Mouse (Mus musculus) hindbrain, postnatal 0 days (tissue): ENCODE measurements around the gene Mical2. TPM values are rescaled to one million over a fixed set of nuclear protein-coding genes. Genes with fewer than 3 reads are reported as not detected.
A peak's percentile ranks its signal among the peaks of the same experiment; 100 is the strongest.

ENCODE experiments used
- ATAC-seq: fragments of 200-750 bp; cut with Nextera tagmentation; 2 replicates; pipeline ENCODE4 v1.8.0; 2017; ENCODE audit warnings: mild to moderate bottlenecking, moderate TSS enrichment, moderate library complexity
- DNase-seq: peaks from one replicate; pipeline ENCODE4 v3.0.0-alpha.2; 2015; ENCODE audit warnings: low spot score
- H3K27ac ChIP-seq: fragments of 300-500 bp; sonication (generic); 2 replicates; pipeline ENCODE4 v1.5.1; 2014; ENCODE audit warnings: mild to moderate bottlenecking
- H3K27me3 ChIP-seq: fragments of 300-500 bp; sonication (generic); 2 replicates; pipeline ENCODE4 v1.6.1; 2014; ENCODE audit warnings: low read length, mixed read lengths; ENCODE audit not compliant: insufficient read depth
- H3K36me3 ChIP-seq: fragments of 300-500 bp; sonication (generic); 2 replicates; pipeline ENCODE4 v1.6.1; 2014; ENCODE audit warnings: low read length, mixed read lengths; ENCODE audit not compliant: insufficient read depth
- H3K4me1 ChIP-seq: fragments of 300-500 bp; sonication (generic); 2 replicates; pipeline ENCODE4 v1.6.1; 2014; ENCODE audit warnings: antibody characterized with exemption, low read length, mixed read lengths; ENCODE audit not compliant: insufficient read depth
- H3K4me2 ChIP-seq: fragments of 300-500 bp; sonication (generic); 2 replicates; pipeline ENCODE4 v1.6.1; 2014; ENCODE audit warnings: low read depth, mild to moderate bottlenecking, low read length, moderate library complexity, mixed read lengths
- H3K4me3 ChIP-seq: fragments of 300-500 bp; sonication (generic); 2 replicates; pipeline ENCODE4 v1.5.1; 2014; ENCODE audit warnings: low read length
- H3K9ac ChIP-seq: fragments of 300-500 bp; sonication (generic); replicated peaks from 2 replicates; pipeline ENCODE4 v1.6.1; 2014; ENCODE audit warnings: mild to moderate bottlenecking, low read length, moderate library complexity, mixed read lengths
- H3K9me3 ChIP-seq: fragments of 300-500 bp; sonication (generic); 2 replicates; pipeline ENCODE4 v1.6.1; 2016; ENCODE audit warnings: low read length, mixed read lengths
- CTCF ChIP-seq: IDR thresholded peaks from 2 replicates; pipeline ENCODE4 v1.5.1; 2016; ENCODE audit warnings: antibody characterized with exemption, control low read depth, low read depth
- WGBS: fragments of 180-500 bp; shearing (Covaris S2); extraction: QIAGEN DNeasy Blood & Tissue Kit; methylation state at CpG from one replicate; pipeline ENCODE4 v1.1.7; 2014; 5-methylcytosine and 5-hydroxymethylcytosine counted together
- polyA plus RNA-seq: library from polyadenylated mRNA; unstranded; fragments of >200 nt; fragmentation: Nextera tagmentation; extraction: Ambion mirVana; gene quantifications from 2 replicates; pipeline ENCODE4 v1.2.1, GENCODE M21; 2015
- total RNA-seq: library from RNA; depleted of rRNA; stranded (reverse); fragments of >200 nt; gene quantifications from 2 replicates; pipeline ENCODE4 v1.2.3, GENCODE M21; 2014

The Mical2 gene
- total and polyA plus RNA-seq, 2 experiments from 2014 or later = 6.4 to 16.5 TPM

DNA sequence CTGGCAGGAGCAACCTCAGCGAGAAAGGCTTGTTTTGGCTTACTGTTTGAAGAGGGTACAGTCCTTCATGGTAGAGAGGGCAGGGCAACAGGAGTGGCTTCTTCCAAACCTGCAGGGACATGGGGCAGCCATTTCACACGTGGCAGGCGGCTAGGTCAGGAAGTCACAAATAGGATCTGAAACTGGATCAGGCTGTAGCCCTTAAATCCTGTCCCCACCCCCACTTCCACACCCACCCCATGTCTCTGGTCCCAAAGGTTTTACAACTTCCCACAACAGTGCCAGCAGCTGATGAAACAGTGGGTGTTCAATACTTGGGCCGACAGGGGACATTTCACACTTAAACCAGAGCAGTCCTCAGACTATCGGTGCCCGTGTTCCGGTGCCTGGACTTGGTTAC, 38.8 kb upstream of the Mical2 start:
- no peak for TF ChIP-seq CTCF
- no peak overlapping the region for H3K9ac ChIP-seq
- 93% methylated on average over 7 of the region's 7 CpGs for WGBS
- no peaks in the 10 kb centered on the region for H3K27me3 ChIP-seq
- no peak overlapping the region for H3K4me2 ChIP-seq
- no peaks in the 10 kb centered on the region for H3K36me3 ChIP-seq
- H3K27ac ChIP-seq = no peak overlapping the region
- H3K4me3 ChIP-seq = no peak overlapping the region
- no peaks in the 10 kb centered on the region; the same call in 1 of the 2 replicates for H3K4me1 ChIP-seq
- DNase-seq (no peak), ATAC-seq (no peak)
- no peaks in the 10 kb centered on the region for H3K9me3 ChIP-seq

DNA sequence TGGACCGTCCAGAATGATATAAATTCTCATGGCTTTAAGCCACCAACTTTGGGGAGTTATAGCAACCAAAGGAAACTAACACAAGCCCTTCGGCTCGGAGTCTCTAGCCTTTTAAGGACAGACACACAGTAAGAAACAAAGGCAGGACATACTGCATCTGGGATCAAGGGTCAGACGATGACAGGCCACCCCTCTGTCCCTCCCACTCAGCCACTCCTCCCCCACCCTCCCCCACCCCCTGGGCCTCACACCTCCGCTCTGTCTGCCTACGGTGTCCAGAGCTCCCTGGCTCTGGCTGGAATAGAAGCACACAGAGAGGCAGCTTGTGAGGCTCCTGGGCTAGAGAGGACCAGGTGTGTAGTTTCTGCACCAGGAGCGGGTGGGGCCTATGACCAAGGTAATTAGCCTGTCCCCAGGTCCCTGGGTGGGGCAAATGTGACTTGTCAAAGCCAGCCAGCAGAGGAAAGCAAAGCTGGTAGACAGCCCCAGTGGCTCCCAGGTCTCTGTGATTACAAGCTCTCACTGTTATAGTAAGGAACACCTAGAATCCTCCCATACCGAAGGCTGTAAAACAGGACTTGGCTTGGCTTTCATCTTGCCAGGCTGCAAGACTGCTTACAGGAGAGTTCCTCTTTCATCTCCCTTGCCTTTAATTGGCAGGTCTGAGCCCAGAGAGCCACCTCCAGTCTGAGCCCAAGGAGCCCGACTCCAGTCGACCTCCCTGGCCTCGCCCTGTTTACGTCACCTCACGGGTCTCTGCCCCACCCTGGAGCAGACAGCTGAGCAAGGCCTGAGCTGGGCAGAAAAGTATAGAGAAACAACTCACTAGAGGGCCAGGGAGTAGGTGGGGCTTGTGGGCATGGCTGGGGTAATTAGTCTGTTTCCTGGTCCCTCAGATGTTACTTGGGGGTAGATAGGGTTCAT, 37.9 kb upstream of the Mical2 start:
- DNase-seq (no peak), ATAC-seq (no peak)
- H3K36me3 ChIP-seq = no peaks in the 10 kb centered on the region
- TF ChIP-seq CTCF = no peak
- WGBS = 78% methylated on average over 13 of the region's 13 CpGs
- H3K4me2 ChIP-seq = no peak overlapping the region
- H3K27me3 ChIP-seq = no peaks in the 10 kb centered on the region
- no peak overlapping the region for H3K27ac ChIP-seq
- H3K9me3 ChIP-seq = no peaks in the 10 kb centered on the region
- H3K9ac ChIP-seq = no peak overlapping the region
- H3K4me1 ChIP-seq = no peaks in the 10 kb centered on the region; the same call in 1 of the 2 replicates
- H3K4me3 ChIP-seq = no peak overlapping the region

DNA sequence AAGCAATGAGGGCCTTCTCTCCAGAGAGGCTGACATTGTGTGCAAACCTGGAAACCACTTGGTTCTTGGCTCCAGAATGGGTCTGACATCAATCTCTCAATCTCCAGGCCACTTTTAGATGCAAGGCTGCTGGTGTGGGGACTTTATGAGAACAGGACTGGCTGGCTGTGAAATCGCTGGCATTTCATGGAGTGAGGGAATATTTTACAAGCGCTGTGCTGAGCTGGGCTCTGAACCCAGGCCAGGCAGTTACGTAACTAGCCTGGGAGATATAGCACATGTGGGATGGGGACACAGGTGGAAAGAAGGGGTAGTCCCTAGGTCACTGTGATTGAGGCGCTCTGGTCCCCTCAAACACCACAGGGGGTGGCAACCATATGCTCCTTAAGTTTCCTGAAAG, 33.4 kb upstream of the Mical2 start:
- Histone ChIP-seq H3K27me3 (no peaks in the 10 kb centered on the region), H3K4me2 (no peak overlapping the region), H3K27ac (no peak overlapping the region), H3K9me3 (no peaks in the 10 kb centered on the region), H3K36me3 (no peaks in the 10 kb centered on the region), H3K4me3 (no peak overlapping the region), H3K9ac (no peak overlapping the region), H3K4me1 (no peaks in the 10 kb centered on the region)
- DNase-seq (peak; percentile 9), ATAC-seq (peak; percentile 45; the same call in 1 of the 2 replicates)
- TF ChIP-seq CTCF = no peak
- 61% methylated on average over 4 of the region's 4 CpGs for WGBS

DNA sequence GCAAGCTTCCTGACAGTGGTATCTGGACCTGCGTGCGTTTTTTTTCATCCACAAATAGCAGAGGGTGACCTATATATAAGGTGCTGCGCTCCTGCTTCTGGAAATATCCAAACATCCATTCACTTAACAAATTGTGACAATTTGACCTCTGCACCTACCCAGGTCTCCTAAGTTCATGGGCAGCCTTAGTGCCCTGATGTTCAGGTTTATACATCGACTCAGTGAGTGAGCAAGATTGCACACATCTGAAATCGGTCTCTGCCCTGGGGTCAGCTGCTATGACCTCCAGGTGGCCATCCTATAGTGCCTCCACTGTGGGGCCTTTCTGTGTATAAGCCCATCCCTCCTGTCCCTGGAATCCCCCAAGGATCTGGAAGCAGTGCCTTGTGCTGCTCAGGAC, 32.9 kb upstream of the Mical2 start:
- WGBS = 90% methylated on average over 5 of the region's 5 CpGs
- no peaks in the 10 kb centered on the region for H3K4me1 ChIP-seq
- no peak overlapping the region for H3K4me2 ChIP-seq
- ATAC-seq (no peak), DNase-seq (no peak)
- H3K4me3 ChIP-seq = no peak overlapping the region
- no peak for TF ChIP-seq CTCF
- no peak overlapping the region for H3K9ac ChIP-seq
- no peaks in the 10 kb centered on the region for H3K27me3 ChIP-seq
- no peaks in the 10 kb centered on the region for H3K9me3 ChIP-seq
- no peak overlapping the region for H3K27ac ChIP-seq
- no peaks in the 10 kb centered on the region for H3K36me3 ChIP-seq

DNA sequence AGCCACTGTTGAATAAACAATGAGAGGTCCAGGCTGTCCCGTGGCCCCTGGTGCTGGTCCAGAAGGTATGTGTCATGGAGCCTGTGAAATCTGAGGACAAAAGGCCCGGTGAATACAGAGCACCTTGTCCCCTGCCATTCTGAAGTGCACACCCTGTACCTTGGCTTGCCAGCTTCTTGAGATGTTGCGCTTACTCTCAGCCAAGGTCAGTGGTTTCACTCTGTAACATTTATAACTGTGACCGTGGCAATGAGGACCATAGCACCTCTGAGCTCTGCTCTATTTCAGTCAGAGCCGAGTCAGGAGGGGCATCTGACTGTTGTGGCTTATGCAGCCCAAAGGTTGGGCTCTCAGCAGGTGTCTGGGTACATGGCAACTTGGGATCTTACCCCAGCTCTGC, 31.4 kb upstream of the Mical2 start:
- WGBS = 83% methylated on average over 5 of the region's 5 CpGs
- no peaks in the 10 kb centered on the region for H3K27me3 ChIP-seq

DNA sequence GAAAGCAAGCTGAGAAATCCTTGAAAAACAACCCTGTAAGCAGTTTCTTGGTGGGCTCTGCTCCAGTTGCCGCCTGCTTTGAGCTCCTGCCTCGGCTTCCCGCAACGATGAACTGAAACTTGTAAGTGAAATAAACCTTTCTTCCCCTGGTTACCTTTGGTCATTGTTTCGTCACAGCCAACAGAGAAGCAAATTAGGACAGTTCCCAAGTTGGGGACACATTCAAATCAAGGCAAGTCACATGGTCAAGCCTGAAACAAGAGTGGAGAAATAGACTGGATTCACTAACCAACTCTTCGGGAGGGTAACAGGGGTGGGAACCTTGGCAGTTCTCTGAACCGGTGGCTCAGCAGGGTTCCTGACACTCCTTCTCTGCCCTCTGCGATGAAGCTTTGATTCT, 28.2 kb upstream of the Mical2 start:
- WGBS = 64% methylated on average over 8 of the region's 8 CpGs
- TF ChIP-seq CTCF = no peak

More for the DNA sequence above, 31.4 kb upstream of the Mical2 start:
- no peak overlapping the region for H3K4me3 ChIP-seq
- no peaks in the 10 kb centered on the region for H3K9me3 ChIP-seq
- H3K36me3 ChIP-seq = no peaks in the 10 kb centered on the region
- TF ChIP-seq CTCF = no peak
- ATAC-seq (no peak), DNase-seq (no peak)
- no peak overlapping the region for H3K27ac ChIP-seq
- H3K4me2 ChIP-seq = no peak overlapping the region
- H3K9ac ChIP-seq = no peak overlapping the region
- no peaks in the 10 kb centered on the region for H3K4me1 ChIP-seq

DNA sequence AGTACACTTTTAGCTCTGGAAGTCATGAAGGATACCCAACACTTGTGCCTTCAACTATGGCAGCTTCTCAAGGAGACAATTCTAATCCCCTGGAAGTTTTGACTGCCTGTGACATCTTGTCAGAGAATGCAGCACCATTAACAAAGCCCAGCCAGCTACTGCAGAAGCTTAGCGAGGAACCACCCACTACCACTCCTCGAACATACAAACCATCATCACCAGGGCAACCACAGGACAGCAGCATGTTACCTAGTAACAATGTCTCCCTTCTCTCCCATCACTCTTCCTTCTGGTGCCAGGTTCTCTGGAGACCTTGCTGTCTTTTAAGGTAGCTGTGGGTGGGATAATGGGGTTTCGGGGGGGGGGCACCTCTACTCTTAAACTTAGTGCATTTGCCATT, 26.3 kb upstream of the Mical2 start:
- Histone ChIP-seq H3K9me3 (no peaks in the 10 kb centered on the region), H3K4me3 (no peak overlapping the region), H3K36me3 (no peaks in the 10 kb centered on the region), H3K27me3 (no peaks in the 10 kb centered on the region), H3K4me1 (no peaks in the 10 kb centered on the region; the same call in 1 of the 2 replicates), H3K4me2 (no peak overlapping the region), H3K9ac (no peak overlapping the region), H3K27ac (no peak overlapping the region)
- 43% methylated on average over 3 of the region's 3 CpGs for WGBS
- ATAC-seq (no peak), DNase-seq (peak; percentile 17)
- no peak for TF ChIP-seq CTCF

More for the DNA sequence above, 28.2 kb upstream of the Mical2 start:
- no peaks in the 10 kb centered on the region for H3K27me3 ChIP-seq
- no peak for ATAC-seq
- H3K4me1 ChIP-seq = no peaks in the 10 kb centered on the region
- no peaks in the 10 kb centered on the region for H3K9me3 ChIP-seq
- H3K4me2 ChIP-seq = no peak overlapping the region
- no peak overlapping the region for H3K9ac ChIP-seq
- H3K27ac ChIP-seq = no peak overlapping the region
- no peaks in the 10 kb centered on the region for H3K36me3 ChIP-seq
- H3K4me3 ChIP-seq = no peak overlapping the region
- no peak for DNase-seq
